Mouse (Mus musculus) heart, embryonic 13.5 days (tissue): ENCODE data around the gene Rps25. TPM values are rescaled to one million over a fixed set of nuclear protein-coding genes. Genes with fewer than 3 reads are reported as not detected.
A peak's percentile ranks its signal among the peaks of the same experiment; 100 is the strongest.
"Not testable (repeated sequence)": the region's sequence is repeated elsewhere in the genome, so short reads cannot be mapped to it uniquely, and the experiment has no call there.

Experiments
- ATAC-seq: fragments of 200-750 bp; cut with Nextera tagmentation; 2 replicates; pipeline ENCODE4 v1.8.0; 2017; ENCODE audit warnings: moderate TSS enrichment; ENCODE audit not compliant: insufficient number of reproducible peaks, low FRiP score, low TSS enrichment; ENCODE audit errors: extremely low read depth
- H3K27ac ChIP-seq: fragments of 300-500 bp; sonication (generic); replicated peaks from 2 replicates; pipeline ENCODE4 v1.5.1; 2015; ENCODE audit warnings: moderate library complexity, mild to moderate bottlenecking, inconsistent platforms
- H3K27me3 ChIP-seq: fragments of 300-500 bp; sonication (generic); replicated peaks from 2 replicates; pipeline ENCODE4 v1.6.1; 2015; ENCODE audit warnings: mild to moderate bottlenecking, inconsistent platforms
- H3K36me3 ChIP-seq: fragments of 300-500 bp; sonication (generic); 2 replicates; pipeline ENCODE4 v1.6.1; 2015; ENCODE audit warnings: mild to moderate bottlenecking, inconsistent platforms
- H3K4me1 ChIP-seq: fragments of 300-500 bp; sonication (generic); 2 replicates; pipeline ENCODE4 v1.6.1; 2015; ENCODE audit warnings: inconsistent platforms
- H3K4me2 ChIP-seq: fragments of 300-500 bp; sonication (generic); 2 replicates; pipeline ENCODE4 v1.6.1; 2015; ENCODE audit warnings: inconsistent platforms, mild to moderate bottlenecking, moderate library complexity
- H3K4me3 ChIP-seq: fragments of 300-500 bp; sonication (generic); 2 replicates; pipeline ENCODE4 v1.5.1; 2015; ENCODE audit warnings: moderate library complexity, mild to moderate bottlenecking, inconsistent platforms
- H3K9ac ChIP-seq: fragments of 300-500 bp; sonication (generic); 2 replicates; pipeline ENCODE4 v1.6.1; 2015; ENCODE audit warnings: inconsistent platforms, mild to moderate bottlenecking, moderate library complexity
- H3K9me3 ChIP-seq: fragments of 300-500 bp; sonication (generic); 2 replicates; pipeline ENCODE4 v1.6.1; 2016; ENCODE audit warnings: inconsistent platforms
- WGBS: fragments of 180-500 bp; shearing (Covaris S2); methylation state at CpG from one replicate; pipeline ENCODE4 v1.1.7; 2015; ENCODE audit warnings: mixed read lengths; 5-methylcytosine and 5-hydroxymethylcytosine counted together
- polyA plus RNA-seq: library from polyadenylated mRNA; unstranded; fragments of >200 nt; fragmentation: Nextera tagmentation; extraction: Ambion mirVana; gene quantifications from 2 replicates; pipeline ENCODE4 v1.2.1, GENCODE M21; 2015

Rps25 gene
- polyA plus RNA-seq, 1 experiment from 2014 or later: 1,048 TPM

DNA sequence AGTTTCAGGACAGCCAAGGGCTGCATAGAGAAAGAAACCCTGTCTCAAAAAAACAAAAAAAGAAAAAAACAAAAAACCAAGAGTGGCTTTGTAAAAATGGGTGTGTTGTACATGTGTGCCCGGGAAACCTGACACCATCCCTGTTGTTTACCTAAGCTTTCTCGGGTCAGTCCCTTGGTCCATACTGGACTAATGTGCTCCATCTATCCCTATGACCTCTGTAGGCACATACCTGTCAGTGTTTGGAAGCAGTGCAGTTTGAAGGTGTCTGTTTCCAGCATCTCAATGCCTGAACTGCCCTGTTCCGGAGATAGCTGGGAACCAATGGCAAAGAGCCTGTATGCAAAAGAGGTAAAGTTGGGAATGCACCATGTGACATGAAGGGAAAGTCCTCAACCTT is 1.9 kb upstream of the Rps25 start:
- H3K36me3 ChIP-seq: peaks cover 73% of the 10 kb centered on the region
- WGBS: 85% methylated on average over 3 of the region's 3 CpGs

DNA sequence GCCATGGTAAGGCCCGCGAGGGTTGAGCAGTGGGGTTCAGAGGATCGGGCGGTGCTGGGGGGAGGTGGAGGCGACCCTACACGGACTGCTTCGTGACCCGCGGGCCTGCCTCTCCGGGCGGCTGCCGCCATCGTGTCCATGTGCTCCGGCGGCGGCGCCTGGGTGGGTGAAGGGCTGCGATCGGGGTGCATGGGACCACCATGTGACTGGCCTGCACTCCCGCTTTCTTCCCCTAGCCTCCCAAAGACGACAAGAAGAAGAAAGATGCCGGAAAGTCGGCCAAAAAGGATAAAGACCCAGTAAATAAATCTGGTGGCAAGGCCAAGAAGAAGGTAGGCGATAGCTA is 786 bp downstream of the Rps25 start:
- ATAC-seq: no peak

More for the DNA sequence above, 1.9 kb upstream of the Rps25 start:
- H3K4me2 ChIP-seq: no peak overlapping the region
- ATAC-seq: no peak
- H3K27ac ChIP-seq: no peak overlapping the region
- peaks cover 49% of the 10 kb centered on the region for H3K4me1 ChIP-seq
- no peak overlapping the region for H3K9ac ChIP-seq
- H3K4me3 ChIP-seq: no peak overlapping the region
- H3K9me3 ChIP-seq: no peaks in the 10 kb centered on the region
- H3K27me3 ChIP-seq: no peaks in the 10 kb centered on the region

DNA sequence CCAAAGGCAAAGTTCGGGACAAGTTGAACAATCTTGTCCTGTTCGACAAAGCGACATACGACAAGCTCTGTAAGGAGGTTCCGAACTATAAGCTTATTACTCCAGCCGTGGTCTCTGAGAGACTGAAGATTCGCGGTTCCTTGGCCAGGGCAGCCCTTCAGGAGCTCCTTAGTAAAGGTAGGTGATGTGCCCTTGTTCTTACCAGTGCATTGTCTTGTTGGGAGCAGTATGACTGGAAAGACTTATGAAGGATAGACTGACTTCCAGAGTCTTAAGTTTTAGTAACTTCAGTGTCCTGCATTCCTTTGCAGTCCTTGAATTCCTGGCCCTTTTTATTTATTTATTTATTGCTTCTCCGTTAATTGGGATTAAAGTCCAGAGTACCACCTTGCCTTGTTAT is 1.8 kb downstream of the Rps25 start:
- H3K4me2 ChIP-seq: peak overlapping the region; percentile 88
- not testable (repeated sequence) for H3K27me3 ChIP-seq, H3K9me3 ChIP-seq, ATAC-seq, H3K27ac ChIP-seq
- peaks cover 30% of the 10 kb centered on the region for H3K4me1 ChIP-seq
- peaks cover 73% of the 10 kb centered on the region for H3K36me3 ChIP-seq
- 71% methylated on average over 9 of the region's 9 CpGs for WGBS
- peak overlapping the region; percentile 94 for H3K4me3 ChIP-seq
- peak overlapping the region; percentile 95 for H3K9ac ChIP-seq

More for the DNA sequence above, 786 bp downstream of the Rps25 start:
- Histone ChIP-seq H3K9me3 (no peaks in the 10 kb centered on the region), H3K4me2 (peak overlapping the region; percentile 88), H3K4me3 (peak overlapping the region; percentile 94), H3K36me3 (peaks cover 73% of the 10 kb centered on the region), H3K9ac (peak overlapping the region; percentile 95), H3K4me1 (peaks cover 30% of the 10 kb centered on the region), H3K27me3 (no peaks in the 10 kb centered on the region), H3K27ac (peak overlapping the region; percentile 90)
- under 1% methylated on average over 24 of the region's 24 CpGs for WGBS

DNA sequence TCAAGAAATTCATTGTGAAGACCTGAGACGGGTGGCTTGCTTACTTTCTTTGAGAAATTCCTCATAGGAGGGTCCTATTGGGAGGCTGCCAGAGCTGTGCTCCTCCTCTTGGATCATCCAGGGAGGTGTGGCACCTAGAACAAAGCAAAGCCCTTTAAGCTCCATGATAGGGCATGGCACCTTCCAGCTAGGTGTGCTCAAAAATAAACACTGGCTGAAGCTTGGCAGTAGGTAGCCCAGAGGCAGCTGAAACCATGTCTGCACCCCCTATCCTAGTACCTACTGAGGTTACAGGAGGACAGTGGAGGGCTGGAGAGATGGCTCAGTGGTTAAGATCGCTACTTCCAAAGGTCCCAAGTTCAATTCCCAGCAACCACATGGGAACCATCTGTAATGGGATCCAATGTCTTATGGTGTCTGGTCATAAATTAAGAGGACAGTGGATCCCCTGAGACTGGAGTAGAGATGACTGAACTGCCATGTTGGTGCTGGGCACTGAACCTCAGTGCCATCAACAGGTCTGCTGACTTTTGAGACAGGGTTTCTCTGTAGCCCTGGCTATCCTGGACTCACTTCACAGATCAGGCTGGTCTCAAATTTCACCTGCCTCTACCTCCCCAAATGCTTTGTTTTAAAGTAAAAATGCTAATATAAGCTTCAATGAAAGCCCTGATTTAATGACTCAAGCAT is 3.9 kb downstream of the Rps25 start:
- WGBS: 83% methylated on average over 2 of the region's 2 CpGs
- Histone ChIP-seq H3K27ac (no peak overlapping the region), H3K9ac (no peak overlapping the region), H3K4me1 (peaks cover 24% of the 10 kb centered on the region), H3K36me3 (peaks cover 70% of the 10 kb centered on the region), H3K4me3 (no peak overlapping the region), H3K4me2 (no peak overlapping the region), H3K27me3 (no peaks in the 10 kb centered on the region), H3K9me3 (no peaks in the 10 kb centered on the region)
- no peak for ATAC-seq

DNA sequence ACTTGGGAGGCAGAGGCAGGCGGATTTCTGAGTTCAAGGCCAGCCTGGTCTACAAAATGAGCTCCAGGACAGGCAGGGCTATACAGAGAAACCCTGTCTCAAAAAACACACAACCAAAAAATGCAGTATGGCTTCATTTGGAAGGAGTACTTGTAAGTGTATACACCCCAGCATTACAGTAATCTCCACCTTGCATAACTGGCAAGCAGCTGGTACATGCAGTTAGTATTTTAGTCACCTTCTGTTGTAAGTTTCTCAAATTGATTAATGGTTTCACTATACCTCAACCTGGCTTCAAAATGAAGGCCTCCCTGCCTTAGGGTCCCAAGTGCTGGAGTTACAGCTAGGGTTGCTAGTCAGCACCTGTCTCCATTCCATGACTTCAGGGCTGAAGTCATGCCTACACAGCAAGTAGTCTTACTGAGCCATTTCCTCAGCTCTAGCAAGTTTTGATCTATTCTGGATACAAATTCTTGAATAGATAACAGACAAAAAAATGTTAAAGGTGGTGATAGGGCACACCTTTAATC is 4.7 kb downstream of the Rps25 start:
- H3K27ac ChIP-seq: no peak overlapping the region
- no peak overlapping the region for H3K4me3 ChIP-seq
- no peak overlapping the region for H3K9ac ChIP-seq
- no peaks in the 10 kb centered on the region for H3K9me3 ChIP-seq
- H3K4me2 ChIP-seq: no peak overlapping the region
- H3K4me1 ChIP-seq: peaks cover 20% of the 10 kb centered on the region
- peaks cover 76% of the 10 kb centered on the region for H3K36me3 ChIP-seq
- 77% methylated on average over 1 of the region's 1 CpGs for WGBS
- ATAC-seq: no peak
- no peaks in the 10 kb centered on the region for H3K27me3 ChIP-seq

DNA sequence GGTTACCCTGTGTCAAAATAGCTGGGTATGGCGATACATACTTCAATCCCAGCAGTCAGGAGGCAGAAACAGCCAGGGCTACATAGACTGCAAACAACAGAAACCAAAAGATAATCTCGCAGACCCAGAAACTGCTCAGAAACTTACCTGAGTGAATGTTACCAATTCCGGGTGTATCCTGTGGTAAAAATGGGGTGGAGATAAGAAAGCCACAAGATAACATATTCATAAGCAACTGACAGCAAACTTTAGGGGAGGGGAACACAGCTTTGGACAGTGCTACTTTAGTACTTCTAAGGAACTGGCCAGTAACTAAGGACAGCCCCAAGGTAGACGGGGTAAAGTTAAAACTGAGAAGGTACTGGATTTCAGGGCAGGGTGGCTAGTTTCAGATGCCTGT is 5.4 kb downstream of the Rps25 start:
- ATAC-seq: no peak
- H3K9me3 ChIP-seq: no peaks in the 10 kb centered on the region
- no peaks in the 10 kb centered on the region for H3K27me3 ChIP-seq
- H3K4me2 ChIP-seq: no peak overlapping the region
- no peak overlapping the region for H3K27ac ChIP-seq
- H3K9ac ChIP-seq: no peak overlapping the region
- H3K36me3 ChIP-seq: peaks cover 76% of the 10 kb centered on the region
- WGBS: 71% methylated on average over 4 of the region's 4 CpGs
- H3K4me3 ChIP-seq: no peak overlapping the region
- peaks cover 24% of the 10 kb centered on the region for H3K4me1 ChIP-seq

DNA sequence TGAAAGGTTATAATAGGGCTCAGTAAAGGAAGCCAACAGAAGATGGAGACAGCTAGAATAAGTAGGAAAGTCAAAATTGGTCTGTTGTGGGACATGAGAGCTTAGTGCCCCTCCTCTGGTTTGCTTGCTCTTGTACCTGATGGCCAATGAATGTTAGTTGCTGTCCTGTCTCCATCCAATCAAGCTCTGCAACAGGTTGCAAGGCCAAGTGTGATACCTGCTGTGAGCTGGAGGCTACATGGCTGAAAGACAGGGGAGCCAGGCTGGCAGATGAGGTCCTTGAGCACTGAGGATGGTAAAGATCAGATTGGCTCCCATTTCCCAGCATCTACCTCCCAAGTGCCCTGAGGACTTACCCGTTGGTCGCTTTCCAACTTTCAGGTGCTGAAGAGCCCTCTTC is 5.8 kb downstream of the Rps25 start:
- no peaks in the 10 kb centered on the region for H3K9me3 ChIP-seq
- H3K9ac ChIP-seq: no peak overlapping the region
- H3K27ac ChIP-seq: no peak overlapping the region
- H3K27me3 ChIP-seq: no peaks in the 10 kb centered on the region
- 71% methylated on average over 2 of the region's 2 CpGs for WGBS
- no peak overlapping the region for H3K4me2 ChIP-seq
- no peak overlapping the region for H3K4me3 ChIP-seq
- no peak for ATAC-seq
- H3K36me3 ChIP-seq: peaks cover 76% of the 10 kb centered on the region
- peaks cover 26% of the 10 kb centered on the region for H3K4me1 ChIP-seq

DNA sequence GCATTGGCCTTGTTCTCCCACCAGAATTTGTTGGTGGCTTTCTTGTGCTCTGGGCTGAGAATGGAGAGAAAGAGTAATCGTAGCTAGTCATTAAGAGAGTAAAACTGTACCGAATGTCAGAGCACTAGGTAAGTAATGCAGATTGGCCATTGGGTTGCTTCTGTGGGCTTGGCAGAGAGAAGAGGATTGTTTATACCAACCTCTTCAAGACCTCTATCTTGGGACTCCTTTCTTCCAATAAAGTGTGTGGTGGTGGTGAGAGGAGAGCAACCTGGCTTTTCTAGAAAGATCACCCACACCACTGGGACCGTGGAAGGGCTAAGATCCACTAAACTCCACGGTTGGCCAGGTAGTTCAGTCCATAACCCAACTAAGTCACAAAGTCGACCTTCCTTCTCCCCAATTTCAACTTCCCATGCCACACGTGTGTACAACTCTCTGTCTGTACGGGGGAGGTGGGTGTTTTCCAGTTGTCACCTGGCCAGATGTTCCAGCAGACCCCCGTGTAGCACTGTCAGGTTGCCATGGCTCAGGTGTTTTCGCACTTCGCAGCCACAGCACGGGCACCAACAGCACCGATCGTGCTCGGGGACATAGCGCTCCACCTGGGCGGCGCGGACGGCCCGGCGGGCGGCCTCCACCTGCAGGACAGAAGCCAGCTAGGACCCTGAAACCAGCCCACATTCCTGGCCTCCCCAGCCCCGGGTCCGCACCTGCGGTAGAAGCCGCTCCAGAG is 10.4 kb downstream of the Rps25 start:
- H3K4me3 ChIP-seq: peak overlapping the region; percentile 94
- ATAC-seq: peak; percentile 51
- H3K4me2 ChIP-seq: peak overlapping the region; percentile 97
- no peaks in the 10 kb centered on the region for H3K27me3 ChIP-seq
- H3K9ac ChIP-seq: peak overlapping the region; percentile 95
- H3K36me3 ChIP-seq: peaks cover 40% of the 10 kb centered on the region
- H3K27ac ChIP-seq: peak overlapping the region; percentile 70
- no peaks in the 10 kb centered on the region for H3K9me3 ChIP-seq
- peaks cover 14% of the 10 kb centered on the region for H3K4me1 ChIP-seq
- 6% methylated on average over 26 of the region's 26 CpGs for WGBS

DNA sequence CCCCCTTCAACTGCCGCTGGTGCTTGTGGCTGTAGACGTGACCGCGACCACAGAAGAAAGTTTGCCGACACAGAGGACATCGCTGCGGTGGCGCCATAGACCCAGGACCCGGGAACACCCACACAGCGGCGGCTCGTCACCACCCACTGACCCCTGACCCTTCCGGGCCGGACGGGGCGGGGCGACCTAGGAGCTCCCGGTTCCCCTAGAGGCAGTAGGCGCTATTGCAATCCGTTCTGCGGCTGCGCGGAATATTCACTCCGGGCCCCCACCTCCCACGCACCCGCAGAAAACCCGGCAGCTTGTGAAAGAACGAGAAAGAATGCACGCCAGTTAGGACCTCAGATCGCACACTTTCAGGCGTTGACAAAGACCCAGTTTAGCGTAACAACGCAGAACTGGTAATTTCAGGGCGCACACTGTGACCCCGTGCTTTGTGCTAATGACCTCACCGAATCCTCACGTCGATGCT is 11.0 kb downstream of the Rps25 start:
- Histone ChIP-seq H3K4me2 (peak overlapping the region; percentile 97), H3K4me3 (peak overlapping the region; percentile 94), H3K36me3 (peaks cover 34% of the 10 kb centered on the region), H3K27ac (peak overlapping the region; percentile 70), H3K9ac (peak overlapping the region; percentile 95), H3K4me1 (peaks cover 14% of the 10 kb centered on the region), H3K9me3 (no peaks in the 10 kb centered on the region), H3K27me3 (no peaks in the 10 kb centered on the region)
- WGBS: under 1% methylated on average over 38 of the region's 38 CpGs
- peak; percentile 90 for ATAC-seq

DNA sequence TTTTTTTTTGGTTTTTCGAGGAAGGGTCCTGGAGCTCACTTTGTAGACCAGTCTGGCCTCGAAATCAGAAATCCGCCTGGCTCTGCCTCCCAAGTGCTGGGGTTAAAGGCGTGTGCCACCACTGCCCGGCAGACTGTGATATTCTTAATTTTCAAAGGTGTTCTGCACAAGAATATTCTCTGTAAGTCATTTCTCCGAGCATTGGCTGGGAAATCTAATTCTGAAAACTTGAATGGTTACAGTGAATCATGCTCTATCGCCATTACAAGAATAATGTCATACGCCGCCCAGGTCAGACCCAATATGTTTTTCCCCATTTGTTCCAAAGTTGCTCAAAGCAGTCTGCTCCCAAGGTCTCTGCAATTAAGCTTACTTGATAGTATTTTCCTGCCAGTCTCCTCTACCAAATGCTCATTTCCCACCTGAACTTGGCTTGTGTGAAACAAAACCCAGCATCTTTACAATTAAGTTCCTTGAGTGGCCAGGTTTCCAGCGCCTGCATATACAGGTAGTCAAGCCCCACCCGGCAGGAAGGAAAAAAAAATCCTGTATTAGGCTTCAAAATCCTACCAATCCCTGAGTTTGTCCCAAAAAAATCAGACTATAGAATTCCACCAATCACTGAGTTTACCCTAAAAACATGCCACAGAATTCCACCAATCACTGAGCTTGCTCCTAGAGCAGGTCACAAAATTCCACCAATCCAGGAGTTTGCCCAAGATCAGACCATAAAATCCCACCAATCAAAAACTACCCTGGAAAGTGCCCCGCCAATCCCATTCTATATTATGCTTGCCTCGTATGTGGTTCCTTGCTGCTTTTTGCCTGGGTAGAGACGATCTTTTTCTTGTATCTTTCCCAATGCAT is 11.8 kb downstream of the Rps25 start, which contains the start of gene Ccdc84:
TSS of gene Ccdc84 (minus strand) at position 51 of the 867 bp plus-strand sequence.
- WGBS: 74% methylated on average over 14 of the region's 14 CpGs
- peak within 1 kb of the TSS; percentile 97 for H3K4me2 ChIP-seq
- no peak for ATAC-seq
- H3K27me3 ChIP-seq: no peaks in the 10 kb centered on the region
- H3K27ac ChIP-seq: peak within 1 kb of the TSS; percentile 70
- H3K4me1 ChIP-seq: peaks cover 14% of the 10 kb centered on the region
- no peaks in the 10 kb centered on the region for H3K9me3 ChIP-seq
- H3K9ac ChIP-seq: peak within 1 kb of the TSS; percentile 95
- peak within 1 kb of the TSS; percentile 94 for H3K4me3 ChIP-seq
- H3K36me3 ChIP-seq: peaks cover 25% of the 10 kb centered on the region

DNA sequence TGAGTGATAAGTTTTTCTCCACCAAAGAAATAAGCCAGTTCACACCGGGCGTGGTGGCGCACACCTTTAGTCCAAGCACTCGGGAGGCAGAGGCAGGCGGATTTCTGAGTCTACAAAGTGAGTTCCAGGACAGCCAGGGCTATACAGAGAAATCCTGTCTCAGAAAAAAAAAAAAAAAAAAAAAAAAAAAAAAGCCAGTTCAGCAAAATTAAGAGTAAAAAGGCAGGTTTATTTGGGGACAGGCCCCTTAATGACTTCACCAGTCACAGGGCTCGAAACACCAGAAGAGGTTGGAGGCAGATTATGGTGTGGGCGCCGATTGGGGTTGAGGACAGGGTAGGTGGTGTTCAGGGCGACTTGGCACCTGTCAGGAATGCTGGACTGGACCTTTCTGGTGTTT is 12.8 kb downstream of the Rps25 start:
- H3K27ac ChIP-seq, H3K9me3 ChIP-seq, H3K9ac ChIP-seq, H3K4me3 ChIP-seq, H3K4me2 ChIP-seq, H3K27me3 ChIP-seq, ATAC-seq: not testable (repeated sequence)
- peaks cover 16% of the 10 kb centered on the region for H3K36me3 ChIP-seq
- H3K4me1 ChIP-seq: peaks cover 14% of the 10 kb centered on the region
- WGBS: 88% methylated on average over 9 of the region's 9 CpGs
